Mouse (Mus musculus) limb, embryonic 11.5 days (tissue): Measurements from ENCODE around the gene Lama5. TPM values are rescaled to one million over a fixed set of nuclear protein-coding genes. Genes with fewer than 3 reads are reported as not detected.
A peak's percentile ranks its signal among the peaks of the same experiment; 100 is the strongest.

ENCODE experiments used
- ATAC-seq: fragments of 200-750 bp; cut with Nextera tagmentation; 2 replicates; pipeline ENCODE4 v1.8.0; 2017; ENCODE audit warnings: low read depth; ENCODE audit not compliant: insufficient number of reproducible peaks, low FRiP score, low TSS enrichment
- DNase-seq: peaks from one replicate; pipeline ENCODE4 v3.0.0-alpha.2; 2015; ENCODE audit warnings: low spot score
- H3K27ac ChIP-seq: fragments of 300-500 bp; sonication (generic); replicated peaks from 2 replicates; pipeline ENCODE4 v1.5.1; 2014; ENCODE audit warnings: low read depth, mild to moderate bottlenecking, low read length
- H3K27me3 ChIP-seq: fragments of 300-500 bp; sonication (generic); 2 replicates; pipeline ENCODE4 v1.6.1; 2014; ENCODE audit warnings: mild to moderate bottlenecking, low read length, mixed read lengths; ENCODE audit not compliant: control insufficient read depth, insufficient read depth
- H3K36me3 ChIP-seq: fragments of 300-500 bp; sonication (generic); 2 replicates; pipeline ENCODE4 v1.6.1; 2014; ENCODE audit warnings: mild to moderate bottlenecking, low read length, moderate library complexity, mixed read lengths; ENCODE audit not compliant: control insufficient read depth, insufficient read depth
- H3K4me1 ChIP-seq: fragments of 300-500 bp; sonication (generic); 2 replicates; pipeline ENCODE4 v1.6.1; 2014; ENCODE audit warnings: low read length, mixed read lengths; ENCODE audit not compliant: control insufficient read depth, insufficient read depth
- H3K4me2 ChIP-seq: fragments of 300-500 bp; sonication (generic); 2 replicates; pipeline ENCODE4 v1.6.1; 2014; ENCODE audit warnings: low read depth, mild to moderate bottlenecking, moderate library complexity; ENCODE audit not compliant: severe bottlenecking
- H3K4me3 ChIP-seq: fragments of 300-500 bp; sonication (generic); 2 replicates; pipeline ENCODE4 v1.5.1; 2014; ENCODE audit warnings: low read depth, low read length
- H3K9ac ChIP-seq: fragments of 300-500 bp; sonication (generic); 2 replicates; pipeline ENCODE4 v1.6.1; 2014; ENCODE audit warnings: mild to moderate bottlenecking, low read length
- H3K9me3 ChIP-seq: fragments of 300-500 bp; sonication (generic); 2 replicates; pipeline ENCODE4 v1.6.1; 2016; ENCODE audit warnings: low read length; ENCODE audit not compliant: control insufficient read depth
- WGBS: fragments of 180-500 bp; shearing (Covaris S2); extraction: QIAGEN DNeasy Blood & Tissue Kit; methylation state at CpG from one replicate; pipeline ENCODE4 v1.1.7; 2014; 5-methylcytosine and 5-hydroxymethylcytosine counted together
- polyA plus RNA-seq: library from polyadenylated mRNA; unstranded; fragments of >200 nt; fragmentation: Nextera tagmentation; extraction: Ambion mirVana; gene quantifications from 2 replicates; pipeline ENCODE4 v1.2.1, GENCODE M21; 2014

The Lama5 gene
- polyA plus RNA-seq, 1 experiment from 2014 or later, result 12.5 TPM

GRCm38 (mm10) chr2:180234980-180235379, 9.3 kb upstream of the Lama5 start:
- no peak overlapping the region for H3K9ac ChIP-seq
- ATAC-seq (0 out of 2 replicates have a peak, but pooled peaks have one; percentile 14), DNase-seq (no peak)
- H3K36me3 ChIP-seq, result no peaks in the 10 kb centered on the region
- H3K27ac ChIP-seq, result peak overlapping the region; percentile 38; the same call in 1 of the 2 replicates
- no peak overlapping the region for H3K4me2 ChIP-seq
- WGBS, result 68% methylated on average over 6 of the region's 6 CpGs
- H3K4me3 ChIP-seq, result no peak overlapping the region
- H3K4me1 ChIP-seq, result peaks cover 7% of the 10 kb centered on the region; the same call in 1 of the 2 replicates
- H3K27me3 ChIP-seq, result no peaks in the 10 kb centered on the region
- H3K9me3 ChIP-seq, result no peaks in the 10 kb centered on the region

DNA sequence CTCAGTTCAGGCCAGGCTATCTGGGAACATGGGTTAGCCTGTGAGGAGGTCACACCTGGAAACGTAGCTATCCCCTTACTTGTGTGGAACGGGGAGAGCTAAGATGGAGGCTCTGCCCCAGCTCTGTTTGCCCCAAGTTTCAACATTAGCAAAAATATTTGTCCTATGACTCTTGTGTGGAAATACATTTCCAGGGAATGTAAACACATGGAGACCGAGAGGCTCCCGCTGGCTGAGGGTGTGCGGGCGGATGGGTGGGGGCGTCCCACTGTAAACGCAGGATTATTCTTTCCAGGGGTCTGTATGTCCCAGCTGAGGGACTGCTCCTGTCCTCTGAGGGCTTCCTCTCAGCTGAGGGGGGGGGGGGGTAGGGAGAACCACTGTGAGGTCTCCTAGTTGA, 8.7 kb upstream of the Lama5 start:
- Histone ChIP-seq H3K4me1 (peaks cover 7% of the 10 kb centered on the region; the same call in 1 of the 2 replicates), H3K27ac (0 out of 2 replicates have a peak overlapping the region, but pooled peaks have one; percentile 38), H3K36me3 (no peaks in the 10 kb centered on the region), H3K4me2 (no peak overlapping the region), H3K9me3 (no peaks in the 10 kb centered on the region), H3K4me3 (no peak overlapping the region), H3K27me3 (no peaks in the 10 kb centered on the region), H3K9ac (no peak overlapping the region)
- no peak for DNase-seq
- ATAC-seq, result no peak
- WGBS, result 96% methylated on average over 8 of the region's 8 CpGs

DNA sequence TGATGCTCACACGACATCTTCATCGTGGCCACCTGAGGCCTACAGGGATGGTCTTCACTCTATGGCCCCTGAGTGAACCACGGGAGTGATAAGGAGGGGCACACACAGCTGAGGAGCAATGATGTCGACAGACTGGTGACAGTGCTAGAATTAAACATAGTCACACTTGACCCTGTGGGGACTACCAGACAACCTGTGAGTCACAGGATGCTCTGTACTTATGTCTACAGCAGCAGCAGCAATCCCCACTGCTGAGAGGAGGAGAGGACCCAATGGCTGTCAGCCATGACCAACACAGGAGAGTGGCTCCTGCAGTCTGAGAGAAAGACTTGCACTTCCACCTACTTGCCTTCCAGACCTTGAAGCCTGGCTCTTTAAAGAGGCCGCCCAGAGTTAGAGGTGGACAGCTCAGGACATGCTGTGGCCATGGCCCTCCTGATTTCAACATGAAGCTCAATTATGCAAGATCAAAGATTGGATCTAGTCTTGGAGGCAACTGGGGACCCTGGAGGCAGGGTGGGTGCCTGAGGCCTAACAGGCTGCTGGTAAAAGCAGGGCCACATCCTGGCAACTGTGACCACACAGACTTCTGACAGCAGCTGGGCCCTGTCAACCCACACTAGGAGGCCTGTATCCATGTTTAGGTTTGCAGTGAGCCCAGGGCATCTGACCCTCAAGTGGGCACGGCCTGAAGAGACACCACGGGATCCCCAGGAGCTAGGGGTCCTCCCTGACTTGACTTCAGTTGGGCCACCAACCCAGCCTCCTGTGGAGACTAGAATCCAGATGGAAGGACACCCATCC, 7.6 kb upstream of the Lama5 start:
- ATAC-seq (no peak), DNase-seq (no peak)
- Histone ChIP-seq H3K27ac (no peak overlapping the region), H3K4me3 (no peak overlapping the region), H3K4me1 (peaks cover 7% of the 10 kb centered on the region), H3K36me3 (no peaks in the 10 kb centered on the region), H3K9me3 (no peaks in the 10 kb centered on the region), H3K9ac (no peak overlapping the region), H3K4me2 (no peak overlapping the region), H3K27me3 (no peaks in the 10 kb centered on the region)
- 84% methylated on average over 7 of the region's 7 CpGs for WGBS

GRCm38 (mm10) chr2:180230482-180230881, 4.8 kb upstream of the Lama5 start:
- Histone ChIP-seq H3K4me1 (peaks cover 26% of the 10 kb centered on the region), H3K4me2 (no peak overlapping the region), H3K36me3 (no peaks in the 10 kb centered on the region), H3K4me3 (no peak overlapping the region), H3K9me3 (no peaks in the 10 kb centered on the region), H3K27ac (no peak overlapping the region), H3K9ac (no peak overlapping the region), H3K27me3 (peaks cover 11% of the 10 kb centered on the region; the same call in 1 of the 2 replicates)
- no peak for ATAC-seq
- WGBS, result 59% methylated on average over 4 of the region's 4 CpGs
- no peak for DNase-seq

DNA sequence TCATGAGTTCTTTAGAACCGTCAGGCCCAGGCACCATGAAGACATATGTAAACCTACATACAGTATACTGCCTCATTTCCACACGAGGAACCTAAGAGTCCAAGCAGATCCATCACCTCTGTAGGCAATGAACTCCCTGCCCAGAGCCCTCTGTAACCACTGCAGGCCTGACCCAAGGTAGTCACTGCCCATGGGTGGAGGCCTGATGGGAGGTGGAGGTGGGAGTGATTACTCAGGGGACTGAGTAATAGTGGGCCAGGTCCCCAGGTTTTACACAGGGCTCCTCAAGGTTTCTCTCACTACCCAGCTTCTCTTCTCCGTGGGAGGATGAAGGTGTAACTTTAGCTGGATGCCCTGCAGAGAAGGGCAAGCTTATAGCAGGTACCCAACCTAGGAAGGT, 3.5 kb upstream of the Lama5 start:
- no peaks in the 10 kb centered on the region for H3K9me3 ChIP-seq
- H3K27ac ChIP-seq, result no peak overlapping the region
- H3K4me2 ChIP-seq, result peak overlapping the region; percentile 7; the same call in 1 of the 2 replicates
- WGBS, result 74% methylated on average over 3 of the region's 3 CpGs
- ATAC-seq, result no peak
- H3K36me3 ChIP-seq, result no peaks in the 10 kb centered on the region
- DNase-seq, result no peak
- H3K27me3 ChIP-seq, result peaks cover 25% of the 10 kb centered on the region
- H3K9ac ChIP-seq, result no peak overlapping the region
- H3K4me3 ChIP-seq, result no peak overlapping the region
- peaks cover 24% of the 10 kb centered on the region for H3K4me1 ChIP-seq

DNA sequence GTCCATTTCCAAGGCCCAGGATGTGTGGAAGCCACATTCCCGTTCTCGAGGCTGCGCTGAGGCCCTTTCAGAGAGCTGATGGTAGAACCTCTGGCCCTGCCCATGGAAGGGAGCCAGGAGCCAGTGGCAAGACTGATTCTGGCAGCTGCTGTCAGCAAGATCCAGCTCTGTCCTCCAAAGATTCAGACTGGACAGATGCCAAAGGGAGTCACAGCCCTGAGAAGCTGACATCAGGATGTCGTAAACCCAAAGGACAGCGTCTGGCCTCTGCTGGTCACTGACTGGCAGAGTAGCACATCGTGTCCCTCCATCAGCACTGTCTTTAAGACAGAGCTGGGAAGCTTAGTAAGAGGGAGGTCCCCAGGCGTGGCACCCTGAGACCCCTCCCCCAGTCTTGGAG, 2.9 kb upstream of the Lama5 start:
- Histone ChIP-seq H3K36me3 (no peaks in the 10 kb centered on the region), H3K4me2 (no peak overlapping the region), H3K9ac (no peak overlapping the region), H3K27ac (no peak overlapping the region), H3K9me3 (no peaks in the 10 kb centered on the region), H3K27me3 (peaks cover 26% of the 10 kb centered on the region), H3K4me3 (no peak overlapping the region), H3K4me1 (peaks cover 24% of the 10 kb centered on the region)
- WGBS, result 54% methylated on average over 7 of the region's 7 CpGs
- no peak for DNase-seq
- no peak for ATAC-seq

DNA sequence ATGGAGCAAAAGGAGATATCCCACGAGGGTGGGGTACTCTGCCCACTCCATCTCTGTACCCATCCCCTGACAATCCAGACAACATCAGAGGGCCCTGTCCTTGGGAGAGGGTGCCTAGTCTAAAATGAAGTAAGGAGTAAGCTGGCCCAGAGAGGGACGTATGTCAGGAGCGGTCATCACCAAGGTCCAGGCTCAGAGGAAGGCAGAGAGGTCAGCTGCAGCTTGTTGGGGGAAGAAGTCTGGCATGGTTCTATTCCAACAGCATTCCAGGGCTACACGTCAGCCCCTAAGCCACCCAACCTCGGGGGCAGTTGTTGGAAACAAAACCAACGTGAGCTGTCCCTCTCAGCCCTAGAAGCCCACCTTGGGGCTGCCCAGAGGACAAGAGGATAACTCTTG, 2.4 kb upstream of the Lama5 start:
- Histone ChIP-seq H3K4me3 (peak overlapping the region; percentile 12; the same call in 1 of the 2 replicates), H3K9me3 (no peaks in the 10 kb centered on the region), H3K27me3 (peaks cover 29% of the 10 kb centered on the region), H3K4me2 (peak overlapping the region; percentile 32; the same call in 1 of the 2 replicates), H3K36me3 (no peaks in the 10 kb centered on the region), H3K4me1 (peaks cover 24% of the 10 kb centered on the region), H3K27ac (no peak overlapping the region), H3K9ac (no peak overlapping the region)
- ATAC-seq (peak; percentile 0; the same call in 1 of the 2 replicates), DNase-seq (no peak)
- WGBS, result 49% methylated on average over 6 of the region's 6 CpGs

DNA sequence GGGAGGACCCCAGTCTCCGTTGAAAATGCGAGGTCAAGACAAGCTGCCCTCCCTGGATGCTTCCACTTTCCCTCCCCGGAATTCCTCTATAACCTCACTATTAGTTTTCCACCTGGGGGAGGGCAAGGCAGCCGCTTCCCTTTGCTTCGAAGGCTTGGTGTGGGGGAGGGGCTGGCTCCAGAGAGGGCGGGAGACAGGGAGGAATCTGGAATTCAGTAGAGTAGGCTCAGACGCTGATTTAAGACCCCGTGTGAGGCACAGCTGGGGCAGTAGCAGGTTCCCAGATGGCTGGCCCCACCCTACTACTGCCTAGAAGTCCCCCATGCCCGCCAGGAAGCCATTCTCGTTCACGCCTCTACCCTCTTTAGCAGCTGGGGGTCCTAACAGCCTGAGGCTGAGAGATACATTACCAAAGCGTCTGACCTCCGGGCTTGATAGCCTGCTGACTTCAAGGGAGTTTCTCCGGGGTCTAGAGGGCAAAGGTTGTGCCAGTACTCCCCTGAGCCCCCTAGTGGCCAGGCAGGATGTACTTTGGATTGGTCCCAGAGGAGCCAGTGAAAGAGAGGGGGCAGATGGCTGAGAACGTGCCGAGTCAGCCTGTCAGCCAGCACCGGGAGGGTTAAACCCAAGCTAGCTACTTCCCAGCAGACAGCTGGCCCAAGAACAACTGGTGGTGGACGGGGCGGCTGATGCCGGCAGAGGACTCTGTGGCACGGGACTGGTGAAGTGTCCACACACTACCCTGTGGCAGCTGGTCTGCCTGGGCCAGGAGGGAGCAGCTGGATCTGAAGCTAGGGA, 1.8 kb upstream of the Lama5 start:
- Histone ChIP-seq H3K9ac (no peak overlapping the region), H3K27me3 (peaks cover 29% of the 10 kb centered on the region), H3K27ac (no peak overlapping the region), H3K9me3 (no peaks in the 10 kb centered on the region), H3K36me3 (no peaks in the 10 kb centered on the region), H3K4me1 (peaks cover 24% of the 10 kb centered on the region), H3K4me3 (peak overlapping the region; percentile 12), H3K4me2 (peak overlapping the region; percentile 32)
- ATAC-seq (peak; percentile 33), DNase-seq (peak; percentile 80)
- WGBS, result 0% methylated on average over 21 of the region's 21 CpGs
